Mouse (Mus musculus) naive thymus-derived CD4-positive, alpha-beta T cell, adult 5 months (primary cell): ENCODE measurements around the gene Cmklr1. TPM values are rescaled to one million over a fixed set of nuclear protein-coding genes. Genes with fewer than 3 reads are reported as not detected.

ENCODE experiments used
- polyA plus RNA-seq: library from polyadenylated mRNA; unstranded; fragments of 100-300 nt; shearing (Covaris generic); gene quantifications from one replicate; pipeline ENCODE4 v1.2.1, GENCODE M21; 2017

Gene Cmklr1
- polyA plus RNA-seq: not detected

DNA sequence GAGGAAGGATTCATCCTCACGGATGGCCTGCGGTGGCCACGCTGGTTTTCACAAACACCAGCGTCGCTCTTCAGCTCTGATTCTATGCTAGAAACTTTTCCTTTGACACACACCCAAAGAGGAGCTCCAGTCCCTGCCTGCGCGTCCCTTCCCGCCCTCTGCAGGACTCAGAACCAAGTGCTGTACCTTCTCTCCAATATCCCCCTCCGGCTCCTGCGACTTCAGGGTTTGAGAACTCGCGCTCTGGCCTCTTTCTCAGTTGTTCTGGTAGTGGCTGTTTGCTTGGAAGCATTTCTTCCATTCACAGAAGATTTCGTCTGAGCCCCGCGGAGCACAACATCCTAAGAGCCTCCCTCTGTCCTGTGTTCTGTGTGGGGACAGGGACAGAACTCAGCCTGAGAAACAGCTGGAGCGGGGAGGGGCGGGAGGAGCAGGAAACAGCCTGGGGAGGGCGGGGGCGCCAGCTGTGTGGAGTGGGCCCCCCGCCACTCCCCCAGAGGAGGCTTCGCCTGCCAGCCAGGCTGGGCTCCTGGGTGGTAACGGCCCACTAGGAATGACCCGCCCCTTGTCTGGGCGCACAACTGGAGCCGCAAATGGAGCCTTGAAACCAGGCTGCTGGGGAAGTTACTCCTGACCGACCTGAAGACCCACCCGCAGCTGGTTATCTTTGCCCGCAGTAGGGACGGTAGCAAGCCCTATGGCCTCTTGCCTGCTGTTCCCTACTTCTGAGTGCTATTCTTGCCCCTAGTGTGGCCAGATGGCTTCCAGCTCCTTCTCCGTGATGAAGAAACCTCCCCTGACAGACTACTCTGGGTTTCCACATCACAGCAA lies at the start of gene Cmklr1:
Cmklr1 (minus strand) TSS at position 392 of the 831 bp plus-strand sequence.

Other genes starting within 250 kb of the Cmklr1 start
- 1.7 TPM for gene Wscd2, start 160.1 kb downstream of the Cmklr1 start, polyA plus RNA-seq
- gene 1700069L16Rik, start 74.3 kb upstream of the Cmklr1 start, polyA plus RNA-seq: not detected
- gene Ficd, start 85.4 kb upstream of the Cmklr1 start, polyA plus RNA-seq: 4.3 TPM
- gene Sart3, start 122.1 kb upstream of the Cmklr1 start, polyA plus RNA-seq: 91.9 TPM
- gene Iscu, start 122.3 kb upstream of the Cmklr1 start, polyA plus RNA-seq: 105 TPM
- not detected for gene Tmem119, start 150.1 kb upstream of the Cmklr1 start, polyA plus RNA-seq
- 1,013 TPM for gene Selplg, start 182.2 kb upstream of the Cmklr1 start, polyA plus RNA-seq